ENCODE assay signal across 9 mouse cellular contexts in genomic region chr8:94365410-94365981, GRCm38 (mm10). TPM values are rescaled to one million over a fixed set of nuclear protein-coding genes. Genes with fewer than 3 reads are reported as not detected.
A peak's percentile ranks its signal among the peaks of the same experiment; 100 is the strongest.
DNase-seq lines count a peak whose midpoint lies in the region; TF ChIP-seq lines count a peak whose summit lies in the region.
"Had no signal": no experiment of that assay in that cellular context is flagged by ENCODE, and none has a peak within 500 bp of the region (broad histone marks: within the 10 kb centered on the region; RNA-seq: fewer than 3 reads in every experiment).

No protein-coding gene starts in this region.

- no peak overlapping the region for H3K4me3 ChIP-seq in layer of hippocampus, adult 2 months
- peak overlapping the region; percentile 82 for H3K4me3 ChIP-seq in megakaryocyte, embryonic 14.5 days (replicated peaks)
- H3K4me3 ChIP-seq: forebrain, embryonic 12.5 days had no signal

- no peak for TF ChIP-seq CTCF in layer of hippocampus, adult 2 months (conservative IDR thresholded peaks at IDR 0.05)

- no peaks in the 10 kb centered on the region for H3K27me3 ChIP-seq in megakaryocyte, embryonic 14.5 days (replicated peaks)
- H3K27me3 ChIP-seq: forebrain, embryonic 12.5 days had no signal

- peaks cover 5% of the 10 kb centered on the region for H3K36me3 ChIP-seq in megakaryocyte, embryonic 14.5 days (replicated peaks; ENCODE audit: low read length)
- H3K36me3 ChIP-seq: forebrain, embryonic 12.5 days had no signal

- no peak overlapping the region for H3K27ac ChIP-seq in layer of hippocampus, adult 2 months
- H3K27ac ChIP-seq: forebrain, embryonic 12.5 days had no signal

- peaks cover 91% of the 10 kb centered on the region for H3K4me1 ChIP-seq in megakaryocyte, embryonic 14.5 days
- H3K4me1 ChIP-seq: forebrain, embryonic 12.5 days had no signal

- DNase-seq in layer of hippocampus, adult 9-11 months, result peak; percentile 56
- no peak for DNase-seq in layer of hippocampus, adult 2 months (ENCODE audit: low spot score in 2 of 2)
- peak; percentile 64 to 65 for DNase-seq in kidney, adult 8-10 months
- DNase-seq in thymus, postnatal 4 days, result peak; percentile 83
- no peak for DNase-seq in ovary, adult 18-20 months (ENCODE audit: low spot score)
- no peak for DNase-seq in c-Kit-positive CD71-positive TER-119-positive erythroid progenitor cells, embryonic 14.5 days (ENCODE audit: low spot score)
- DNase-seq in retina, embryonic 14.5 days (ENCODE audit: low spot score), result no peak

- H3K9me3 ChIP-seq in megakaryocyte, embryonic 14.5 days, result no peaks in the 10 kb centered on the region
- H3K9me3 ChIP-seq: forebrain, embryonic 12.5 days had no signal

RNA-seq across cellular contexts. Expression of gene Herpud1, which starts 20.7 kb away (rescaled TPM):
- 10 to 100 TPM; 54.4 to 57.3 TPM for total RNA-seq in layer of hippocampus, adult 2 months (2021)
- 188 and 443 TPM in 2 replicates for polyA plus RNA-seq in megakaryocyte, embryonic 14.5 days (2012; ENCODE audit: insufficient read depth, low replicate concordance)

RNA-seq across cellular contexts. Expression of gene Slc12a3, which starts 36.5 kb away (rescaled TPM):
- total RNA-seq in layer of hippocampus, adult 2 months (2021), result 1 to 10 TPM in 1 of 2 experiments, under 1 TPM in 1; 0.54 to 1.0 TPM
- polyA plus RNA-seq in megakaryocyte, embryonic 14.5 days (2012; ENCODE audit: insufficient read depth, low replicate concordance), result not detected in 2 replicates
- polyA plus RNA-seq: forebrain, embryonic 12.5 days had no signal

Comparison
In these comparisons a context has a peak if more than half of its experiments do, and no peak if none do; other contexts are left out.
1. DNase-seq: peak in layer of hippocampus, adult 9-11 months (single experiment), kidney, adult 8-10 months (2 of 2) and thymus, postnatal 4 days (single experiment); none in layer of hippocampus, adult 2 months (0 of 2), ovary, adult 18-20 months (single experiment), c-Kit-positive CD71-positive TER-119-positive erythroid progenitor cells, embryonic 14.5 days (single experiment) and retina, embryonic 14.5 days (single experiment).